ENCODE assay signal across 28 mouse cellular contexts in the genomic region with DNA sequence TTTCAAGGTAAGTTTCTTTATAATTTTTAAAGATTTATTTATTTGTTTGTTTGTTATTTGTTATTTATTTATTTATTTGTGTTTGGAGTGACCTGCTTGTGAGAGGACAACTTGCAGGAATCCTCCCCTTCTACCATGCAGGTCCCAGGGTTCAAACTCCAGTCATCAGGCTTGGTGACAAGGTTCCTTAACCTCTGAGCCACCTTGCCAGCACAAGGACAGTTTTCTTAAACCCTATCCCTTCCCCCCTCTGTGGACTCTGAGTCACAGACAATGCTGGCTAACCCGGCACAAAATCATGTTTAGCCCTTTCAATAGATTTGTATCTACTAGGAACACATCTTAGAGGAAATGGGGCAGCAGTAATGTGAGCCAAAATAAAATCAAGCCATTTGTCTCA. TPM values are rescaled to one million over a fixed set of nuclear protein-coding genes. Genes with fewer than 3 reads are reported as not detected.
DNase-seq lines count a peak whose midpoint lies in the region; ATAC-seq and TF ChIP-seq lines count a peak whose summit lies in the region.
"Had no signal": no experiment of that assay in that cellular context is flagged by ENCODE, and none has a peak within 500 bp of the region (broad histone marks: within the 10 kb centered on the region; RNA-seq: fewer than 3 reads in every experiment).

No protein-coding gene starts in this region.

- peak; percentile 4 for DNase-seq in heart, adult 11 months
- DNase-seq in heart, adult 18-20 months: no peak
- DNase-seq in kidney, adult 9 months: peak; percentile 57
- peak; percentile 32 for DNase-seq in 416B (ENCODE audit: low read depth)
- DNase-seq: adrenal gland, adult 8-10 months; adrenal gland, postnatal 14 days; adrenal gland, postnatal 36 days; B cell, adult 2 months; cerebellum, adult 11-12 months; cerebellum, adult 2 months; cerebellum, adult 9-10 months; cerebellum, postnatal 10 days; cerebellum, postnatal 25 days had no signal

- ATAC-seq in kidney, embryonic 16.5 days (ENCODE audit: low FRiP score, low TSS enrichment): no peak
- no peak for ATAC-seq in megakaryocyte-erythroid progenitor cell, adult 5-6 weeks (replicated peaks; ENCODE audit: low FRiP score, low TSS enrichment, poor library complexity, severe bottlenecking)
- ATAC-seq in midbrain, embryonic 13.5 days: no peak
- ATAC-seq: activated CD4-positive, CD25-positive, alpha-beta regulatory T cell, adult 4 months; CD4-positive, CD25-positive, alpha-beta regulatory T cell, adult 4 months; forebrain, embryonic 13.5 days; forebrain, embryonic 15.5 days; forebrain, postnatal 0 days; Patski had no signal

- H3K9ac ChIP-seq in kidney, embryonic 16.5 days (replicated peaks; ENCODE audit: low read length): no peak overlapping the region
- H3K9ac ChIP-seq in midbrain, embryonic 13.5 days (replicated peaks): no peak overlapping the region
- H3K9ac ChIP-seq: embryonic facial prominence, embryonic 12.5 days; forebrain, embryonic 13.5 days; forebrain, embryonic 15.5 days; forebrain, postnatal 0 days had no signal

- H3K4me2 ChIP-seq in kidney, embryonic 16.5 days (replicated peaks; ENCODE audit: low read depth, low read length): no peak overlapping the region
- H3K4me2 ChIP-seq in midbrain, embryonic 13.5 days (replicated peaks): no peak overlapping the region
- H3K4me2 ChIP-seq: embryonic facial prominence, embryonic 12.5 days; forebrain, embryonic 13.5 days; forebrain, embryonic 15.5 days had no signal

- no peak overlapping the region for H3K27ac ChIP-seq in kidney, embryonic 16.5 days (ENCODE audit: low read length)
- H3K27ac ChIP-seq in small intestine, adult 2 months (ENCODE audit: insufficient read depth, low read depth, low read length): peak overlapping the region; percentile 31; the same call in 1 of the 2 replicates
- no peak overlapping the region for H3K27ac ChIP-seq in midbrain, embryonic 13.5 days
- H3K27ac ChIP-seq: embryonic facial prominence, embryonic 10.5 days; embryonic facial prominence, embryonic 12.5 days; forebrain, embryonic 13.5 days; forebrain, embryonic 15.5 days had no signal

- H3K27me3 ChIP-seq in kidney, embryonic 16.5 days (ENCODE audit: insufficient read depth, low read length): no peaks in the 10 kb centered on the region
- no peaks in the 10 kb centered on the region for H3K27me3 ChIP-seq in small intestine, adult 2 months (ENCODE audit: control insufficient read depth, insufficient read depth, low read length)
- no peaks in the 10 kb centered on the region for H3K27me3 ChIP-seq in midbrain, embryonic 13.5 days
- H3K27me3 ChIP-seq: embryonic facial prominence, embryonic 12.5 days; forebrain, embryonic 13.5 days; forebrain, embryonic 15.5 days; Patski had no signal

- TF ChIP-seq CTCF in small intestine, adult 2 months (IDR thresholded peaks at IDR 0.05; ENCODE audit: extremely low read depth, insufficient read length, insufficient replicate concordance, low read depth, low read length): no peak

- TF ChIP-seq POLR2A in small intestine, adult 2 months (IDR thresholded peaks at IDR 0.05; ENCODE audit: low read depth, low read length): no peak

- 50% methylated on average over 1 of the region's 1 CpGs for WGBS in kidney, embryonic 16.5 days
- WGBS in small intestine, adult 2 months: 23% methylated on average over 1 of the region's 1 CpGs
- 58% methylated on average over 1 of the region's 1 CpGs for WGBS in midbrain, embryonic 13.5 days

- H3K4me3 ChIP-seq in kidney, embryonic 16.5 days (ENCODE audit: low read length): no peak overlapping the region
- no peak overlapping the region for H3K4me3 ChIP-seq in small intestine, adult 2 months (ENCODE audit: low read depth, low read length)
- no peak overlapping the region for H3K4me3 ChIP-seq in midbrain, embryonic 13.5 days (replicated peaks)
- H3K4me3 ChIP-seq: embryonic facial prominence, embryonic 10.5 days; embryonic facial prominence, embryonic 12.5 days; forebrain, embryonic 13.5 days; forebrain, embryonic 15.5 days had no signal

- no peaks in the 10 kb centered on the region for H3K36me3 ChIP-seq in kidney, embryonic 16.5 days (ENCODE audit: insufficient read depth, low read length)
- H3K36me3 ChIP-seq in small intestine, adult 2 months (ENCODE audit: control insufficient read depth, insufficient read depth, low read length): no peaks in the 10 kb centered on the region
- no peaks in the 10 kb centered on the region for H3K36me3 ChIP-seq in midbrain, embryonic 13.5 days
- H3K36me3 ChIP-seq: embryonic facial prominence, embryonic 10.5 days; embryonic facial prominence, embryonic 12.5 days; forebrain, embryonic 15.5 days; G1E had no signal

- peaks cover 18% of the 10 kb centered on the region for H3K4me1 ChIP-seq in kidney, embryonic 16.5 days (ENCODE audit: insufficient read depth, low read length)
- H3K4me1 ChIP-seq in small intestine, adult 2 months (ENCODE audit: control insufficient read depth, insufficient read depth, insufficient read length, low read length): peaks cover 6% of the 10 kb centered on the region
- 0 out of 2 replicates have a peak, but pooled peaks cover 6% of the 10 kb centered on the region for H3K4me1 ChIP-seq in midbrain, embryonic 13.5 days (replicated peaks)
- H3K4me1 ChIP-seq: forebrain, embryonic 13.5 days had no signal

- no peaks in the 10 kb centered on the region for H3K9me3 ChIP-seq in kidney, embryonic 16.5 days (ENCODE audit: low read length)
- H3K9me3 ChIP-seq in midbrain, embryonic 13.5 days: no peaks in the 10 kb centered on the region
- H3K9me3 ChIP-seq: embryonic facial prominence, embryonic 10.5 days; embryonic facial prominence, embryonic 12.5 days; forebrain, embryonic 13.5 days; forebrain, embryonic 15.5 days; G1E had no signal

RNA-seq across cellular contexts. Expression of gene Blmh, which starts 4.0 kb away (rescaled TPM):
- total RNA-seq in heart, adult 18-20 months (2021): 10 to 100 TPM; 26.3 to 30.1 TPM
- 190 and 196 TPM in 2 replicates for polyA plus RNA-seq in kidney, embryonic 16.5 days (2015; fragmentation: Nextera tagmentation; extraction: Ambion mirVana)
- 2.5 and 4.8 TPM in 2 replicates for polyA plus RNA-seq in small intestine, adult 2 months (2012; rRNA removed)
- total RNA-seq in megakaryocyte-erythroid progenitor cell, adult 5-6 weeks (2014; fragmentation: Nextera tagmentation): 59.7 and 60.5 TPM in 2 replicates
- total RNA-seq in megakaryocyte-erythroid progenitor cell, adult 5-6 weeks (2017): 178 and 200 TPM in 2 replicates
- polyA plus RNA-seq in midbrain, embryonic 13.5 days (2015; fragmentation: Nextera tagmentation; extraction: Ambion mirVana): 163 and 172 TPM in 2 replicates

RNA-seq across cellular contexts. Expression of gene Tmigd1, which starts 18.6 kb away (rescaled TPM):
- total RNA-seq in heart, adult 18-20 months (2021): under 1 TPM in 1 of 2 experiments, not detected in 1; 0.28 TPM
- 3.2 and 4.1 TPM in 2 replicates for polyA plus RNA-seq in kidney, embryonic 16.5 days (2015; fragmentation: Nextera tagmentation; extraction: Ambion mirVana)
- 0.29 and 8.4 TPM in 2 replicates for polyA plus RNA-seq in small intestine, adult 2 months (2012; rRNA removed)
- total RNA-seq in megakaryocyte-erythroid progenitor cell, adult 5-6 weeks (2014; fragmentation: Nextera tagmentation): not detected in 2 replicates
- not detected in 2 replicates for total RNA-seq in megakaryocyte-erythroid progenitor cell, adult 5-6 weeks (2017)
- polyA plus RNA-seq in midbrain, embryonic 13.5 days (2015; fragmentation: Nextera tagmentation; extraction: Ambion mirVana): not detected in 2 replicates
- total RNA-seq: CH12.LX; forebrain, postnatal 0 days had no signal
- polyA plus RNA-seq: cerebellum, adult 2 months; cortical plate, adult 2 months; embryonic facial prominence, embryonic 10.5 days; embryonic facial prominence, embryonic 12.5 days; forebrain, embryonic 15.5 days; forebrain, postnatal 0 days; G1E had no signal

Comparison
In these comparisons a context has a peak if more than half of its experiments do, and no peak if none do; other contexts are left out.
1. DNase-seq: peak in heart, adult 11 months (single experiment), kidney, adult 9 months (single experiment) and 416B (single experiment); none in heart, adult 18-20 months (0 of 2).
2. RNA of gene Blmh, which starts 4.0 kb away (polyA plus RNA-seq): 190 to 196 TPM in kidney, embryonic 16.5 days and 163 to 172 TPM in midbrain, embryonic 13.5 days; 2.5 to 4.8 TPM in small intestine, adult 2 months; every median in the first group is over 10 times any median in the second.